Mouse (Mus musculus) retina, embryonic 14.5 days (tissue): Measurements from ENCODE around the gene Hist2h2ab.
"Not testable (repeated sequence)": the region's sequence is repeated elsewhere in the genome, so short reads cannot be mapped to it uniquely, and the experiment has no call there.

ENCODE experiments used
- DNase-seq: peaks from one replicate; pipeline ENCODE4 v3.0.0-alpha.2; 2015; ENCODE audit warnings: low spot score

Gene Hist2h2ab

GRCm38 (mm10) chr3:96219661-96220130 is at the start of gene Hist2h2ab, which contains the start of gene Bola1:
TSS of gene Hist2h2ab (plus strand) at chr3:96219865.
TSS of gene Bola1 (minus strand) at chr3:96219709.
- DNase-seq: peak; percentile 88

GRCm38 (mm10) chr3:96170276-96170675 is 49.4 kb upstream of the Hist2h2ab start:
- no peak for DNase-seq

GRCm38 (mm10) chr3:96170976-96171545 is 48.6 kb upstream of the Hist2h2ab start:
- DNase-seq: no peak

- no peak for DNase-seq
Measured at GRCm38 (mm10) chr3:96171583-96172196, 48.0 kb upstream of the Hist2h2ab start.

GRCm38 (mm10) chr3:96172197-96173178 is 47.2 kb upstream of the Hist2h2ab start, which contains the start of gene Sf3b4:
TSS of gene Sf3b4 (plus strand) at chr3:96172332.
- DNase-seq: peak; percentile 92

GRCm38 (mm10) chr3:96173185-96173584 is 46.5 kb upstream of the Hist2h2ab start:
- no peak for DNase-seq

- not testable (repeated sequence) for DNase-seq
Measured at GRCm38 (mm10) chr3:96174042-96174441, 45.6 kb upstream of the Hist2h2ab start.

GRCm38 (mm10) chr3:96175251-96175650 is 44.4 kb upstream of the Hist2h2ab start:
- no peak for DNase-seq

- no peak for DNase-seq
Measured at GRCm38 (mm10) chr3:96178427-96178826, 41.2 kb upstream of the Hist2h2ab start.

- DNase-seq: no peak
Measured at GRCm38 (mm10) chr3:96178902-96179301, 40.8 kb upstream of the Hist2h2ab start.

GRCm38 (mm10) chr3:96179531-96179930 is 40.1 kb upstream of the Hist2h2ab start:
- no peak for DNase-seq

GRCm38 (mm10) chr3:96180727-96181477 is 38.8 kb upstream of the Hist2h2ab start, which contains the start of gene Sv2a:
TSS of gene Sv2a (plus strand) at chr3:96181151.
- DNase-seq: peak; percentile 50

GRCm38 (mm10) chr3:96181510-96182381 is 37.9 kb upstream of the Hist2h2ab start:
- DNase-seq: peak; percentile 20

GRCm38 (mm10) chr3:96182382-96182776 is 37.3 kb upstream of the Hist2h2ab start:
- peak; percentile 16 for DNase-seq

GRCm38 (mm10) chr3:96192977-96193376 is 26.7 kb upstream of the Hist2h2ab start:
- no peak for DNase-seq

- DNase-seq: no peak
Measured at GRCm38 (mm10) chr3:96194966-96195365, 24.7 kb upstream of the Hist2h2ab start.

GRCm38 (mm10) chr3:96195616-96196313 is 23.9 kb upstream of the Hist2h2ab start:
- DNase-seq: no peak

GRCm38 (mm10) chr3:96196437-96197128 is 23.1 kb upstream of the Hist2h2ab start:
- DNase-seq: no peak

GRCm38 (mm10) chr3:96197129-96197749 is 22.4 kb upstream of the Hist2h2ab start:
- peak; percentile 88 for DNase-seq
